Comparison of ENCODE assay signal across 8 mouse cellular contexts in genomic region chr13:45872041-45872746, GRCm38 (mm10).
A peak's percentile ranks its signal among the peaks of the same experiment; 100 is the strongest.
DNase-seq lines count a peak whose midpoint lies in the region; ATAC-seq and TF ChIP-seq lines count a peak whose summit lies in the region.

No protein-coding gene starts in this region.

- peak overlapping the region; percentile 87 for H3K4me2 ChIP-seq in CH12.LX (ENCODE audit: insufficient read depth, low read depth, poor library complexity, severe bottlenecking)

- H3K36me3 ChIP-seq in CH12.LX (replicated peaks in 1 of 2; ENCODE audit: control insufficient read depth in 1 of 2, insufficient read depth in 1 of 2, low read length in 1 of 2) = peaks cover 12 to 55% of the 10 kb centered on the region in 2 experiments

- intact Hi-C loops in gastrocnemius, postnatal 14 days (cut with DNase I; ENCODE audit: low total_unique reads) = no loop called here

- peak; percentile 55; the same call in 1 of the 2 replicates for TF ChIP-seq POLR2A in CH12.LX (IDR thresholded peaks at IDR 0.05; ENCODE audit: low read depth, low read length)
- TF ChIP-seq POLR2A in cerebellum, adult 2 months (IDR thresholded peaks at IDR 0.05; ENCODE audit: borderline replicate concordance, insufficient read depth, low read length) = no peak

- H3K27me3 ChIP-seq in CH12.LX (replicated peaks) = no peaks in the 10 kb centered on the region
- no peaks in the 10 kb centered on the region for H3K27me3 ChIP-seq in cerebellum, adult 2 months (ENCODE audit: control insufficient read depth, insufficient read depth, low read length)

- H3K79me2 ChIP-seq in CH12.LX (replicated peaks; ENCODE audit: control insufficient read depth, extremely low read depth, insufficient read depth, poor library complexity, severe bottlenecking) = peaks cover 61% of the 10 kb centered on the region

- peak; percentile 95 for TF ChIP-seq EP300 in CH12.LX (IDR thresholded peaks at IDR 0.05; ENCODE audit: low read length)

- WGBS in cerebellum, adult 2 months = 86% methylated on average over 14 of the region's 14 CpGs

- H3K9ac ChIP-seq in CH12.LX (ENCODE audit: insufficient read depth, low read depth) = peak overlapping the region; percentile 80

- ATAC-seq in megakaryocyte progenitor cell, adult 5-6 weeks (replicated peaks; ENCODE audit: poor library complexity) = peak; percentile 65

- DNase-seq in adrenal gland, adult (ENCODE audit: inconsistent age in 2 of 2, low spot score in 1 of 2) = peak; percentile 78 to 94
- no peak for DNase-seq in adrenal gland, postnatal 4 days (ENCODE audit: low spot score in 2 of 2)
- DNase-seq in CH12.LX (ENCODE audit: extremely low read depth) = peak; percentile 80
- DNase-seq in gastrocnemius, postnatal 14 days = peak; percentile 5
- DNase-seq in retina, embryonic 14.5 days (ENCODE audit: low spot score) = no peak
- no peak for DNase-seq in cerebellum, adult 2 months
- no peak for DNase-seq in spleen, postnatal 36 days (ENCODE audit: low spot score in 2 of 2)

- H3K9me3 ChIP-seq in CH12.LX (replicated peaks; ENCODE audit: low read length) = no peaks in the 10 kb centered on the region

- dilution Hi-C loops in CH12.LX (cut with MboI; ENCODE audit: extremely low pct_ligation_motif_present, extremely low pct_unique_long_range_greater_than_20kb, low sequenced_read_pairs) = no loop called here

- peaks cover 34 to 89% of the 10 kb centered on the region in 2 experiments for H3K4me1 ChIP-seq in CH12.LX (ENCODE audit: control insufficient read depth in 1 of 2, insufficient read depth in 2 of 2)
- H3K4me1 ChIP-seq in cerebellum, adult 2 months (ENCODE audit: control insufficient read depth, insufficient read depth, low read length) = no peaks in the 10 kb centered on the region; the same call in 1 of the 2 replicates

- no peak for TF ChIP-seq RAD21 in CH12.LX (IDR thresholded peaks at IDR 0.05; ENCODE audit: low read depth, low read length)

- TF ChIP-seq CTCF in CH12.LX (conservative IDR thresholded peaks at IDR 0.05 in 1 of 2, IDR thresholded peaks at IDR 0.05 in 1 of 2; ENCODE audit: low read depth in 2 of 2, low read length in 2 of 2) = no peak
- no peak for TF ChIP-seq CTCF in cerebellum, adult 2 months (IDR thresholded peaks at IDR 0.05; ENCODE audit: borderline replicate concordance, insufficient read depth, low read depth, low read length)

- H3K27ac ChIP-seq in CH12.LX (ENCODE audit: insufficient read depth, low read depth) = peak overlapping the region; percentile 98
- H3K27ac ChIP-seq in cerebellum, adult 2 months (ENCODE audit: insufficient read depth, low read length) = no peak overlapping the region

- H3K4me3 ChIP-seq in CH12.LX (replicated peaks in 1 of 3; ENCODE audit: low read depth in 2 of 3, low read length in 2 of 3, poor library complexity in 1 of 3) = peak overlapping the region; percentile 31 to 53 (median 44)
- no peak overlapping the region for H3K4me3 ChIP-seq in cerebellum, adult 2 months (replicated peaks; ENCODE audit: insufficient read depth, low read depth, low read length)

- in situ Hi-C loops in CH12.LX (cut with MboI; ENCODE audit: low pct_ligation_motif_present, low pct_unique_long_range_greater_than_20kb, low sequenced_read_pairs) = no loop called here

TF ChIP-seq in CH12.LX, 34 proteins besides CTCF, POLR2A, EP300 and RAD21:
- no peak for TF ChIP-seq USF1 (IDR thresholded peaks at IDR 0.05; ENCODE audit: low read depth, low read length)
- TF ChIP-seq PAX5 (IDR thresholded peaks at IDR 0.05; ENCODE audit: low read length) = no peak
- TF ChIP-seq JUND (conservative IDR thresholded peaks at IDR 0.05; ENCODE audit: low read depth, low read length) = peak; percentile 93
- peak; percentile 81; the same call in 1 of the 2 replicates for TF ChIP-seq RCOR1 (conservative IDR thresholded peaks at IDR 0.05; ENCODE audit: low read depth, low read length)
- peak; percentile 68 for TF ChIP-seq CHD2 (IDR thresholded peaks at IDR 0.05; ENCODE audit: low read length)
- TF ChIP-seq ZC3H11A (IDR thresholded peaks at IDR 0.05; ENCODE audit: low read depth, low read length) = no peak
- peak; percentile 58; the same call in 1 of the 2 replicates for TF ChIP-seq NELFE (IDR thresholded peaks at IDR 0.05; ENCODE audit: low read depth, low read length)
- TF ChIP-seq ELF1 (IDR thresholded peaks at IDR 0.05; ENCODE audit: low read depth, low read length) = no peak
- TF ChIP-seq ETS1 (conservative IDR thresholded peaks at IDR 0.05; ENCODE audit: low read depth, low read length) = peak; percentile 92
- TF ChIP-seq MAZ (IDR thresholded peaks at IDR 0.05; ENCODE audit: low read depth, low read length) = no peak; the same call in 1 of the 2 replicates
- peak; percentile 98 for TF ChIP-seq IRF4 (IDR thresholded peaks at IDR 0.05; ENCODE audit: low read depth, low read length)
- no peak for TF ChIP-seq NRF1 (IDR thresholded peaks at IDR 0.05; ENCODE audit: low read depth, low read length)
- TF ChIP-seq HCFC1 (IDR thresholded peaks at IDR 0.05; ENCODE audit: low read depth, low read length) = no peak
- TF ChIP-seq KAT2A (IDR thresholded peaks at IDR 0.05; ENCODE audit: insufficient replicate concordance, low read length) = no peak
- peak; percentile 76 for TF ChIP-seq MEF2A (IDR thresholded peaks at IDR 0.05; ENCODE audit: borderline replicate concordance, low read depth, low read length)
- peak; percentile 46; the same call in 1 of the 2 replicates for TF ChIP-seq MAX (IDR thresholded peaks at IDR 0.05; ENCODE audit: low read length)
- TF ChIP-seq MYC (IDR thresholded peaks at IDR 0.05; ENCODE audit: low read depth, low read length) = peak; percentile 72
- TF ChIP-seq GABPA (IDR thresholded peaks at IDR 0.05; ENCODE audit: insufficient replicate concordance, low read depth, low read length) = no peak
- peak; percentile 86 for TF ChIP-seq JUN (IDR thresholded peaks at IDR 0.05; ENCODE audit: insufficient read depth, low read depth, low read length)
- TF ChIP-seq BHLHE40 (IDR thresholded peaks at IDR 0.05; ENCODE audit: low read depth, low read length) = peak; percentile 55
- no peak for TF ChIP-seq E2F4 (IDR thresholded peaks at IDR 0.05; ENCODE audit: insufficient replicate concordance, low read depth, low read length)
- no peak for TF ChIP-seq USF2 (conservative IDR thresholded peaks at IDR 0.05; ENCODE audit: low read depth, low read length)
- TF ChIP-seq MXI1 (IDR thresholded peaks at IDR 0.05; ENCODE audit: low read depth, low read length) = peak; percentile 71; the same call in 1 of the 2 replicates
- no peak for TF ChIP-seq ZNF384 (IDR thresholded peaks at IDR 0.05; ENCODE audit: low read depth, low read length)
- TF ChIP-seq SIN3A (IDR thresholded peaks at IDR 0.05; ENCODE audit: low read length) = peak; percentile 67; the same call in 1 of the 2 replicates
- TF ChIP-seq ZMIZ1 (IDR thresholded peaks at IDR 0.05; ENCODE audit: low read depth, low read length) = peak; percentile 52; the same call in 1 of the 2 replicates
- TF ChIP-seq SMC3 (IDR thresholded peaks at IDR 0.05; ENCODE audit: low read depth, low read length) = peak; percentile 17; the same call in 1 of the 2 replicates
- 0 out of 2 replicates have a peak, but pooled peaks have one; percentile 57 for TF ChIP-seq MAFK (IDR thresholded peaks at IDR 0.05; ENCODE audit: insufficient replicate concordance, low read length)
- TF ChIP-seq ZKSCAN1 (IDR thresholded peaks at IDR 0.05; ENCODE audit: borderline replicate concordance, low read depth, low read length) = no peak
- TF ChIP-seq TBP (conservative IDR thresholded peaks at IDR 0.05; ENCODE audit: low read depth, low read length) = 0 out of 2 replicates have a peak, but pooled peaks have one; percentile 46
- TF ChIP-seq POLR2AphosphoS2 (IDR thresholded peaks at IDR 0.05; ENCODE audit: low read depth, low read length) = no peak
- TF ChIP-seq UBTF (IDR thresholded peaks at IDR 0.05; ENCODE audit: low read depth, low read length) = no peak
- TF ChIP-seq CHD1 (IDR thresholded peaks at IDR 0.05; ENCODE audit: low read depth, low read length) = peak; percentile 89
- TF ChIP-seq TCF12 (IDR thresholded peaks at IDR 0.05; ENCODE audit: low read depth, low read length) = peak; percentile 60; the same call in 1 of the 2 replicates

Comparison
In these comparisons a context has a peak if more than half of its experiments do, and no peak if none do; other contexts are left out.
1. DNase-seq: peak in adrenal gland, adult (2 of 2), CH12.LX (single experiment) and gastrocnemius, postnatal 14 days (single experiment); none in adrenal gland, postnatal 4 days (0 of 2), retina, embryonic 14.5 days (single experiment), cerebellum, adult 2 months (0 of 2) and spleen, postnatal 36 days (0 of 2).